Mouse (Mus musculus): ENCODE measurements around the gene Ust. TPM values are rescaled to one million over a fixed set of nuclear protein-coding genes. Genes with fewer than 3 reads are reported as not detected.

The Ust gene
- polyA plus RNA-seq, 1 experiment from 2014 or later, result 3.2 TPM

DNA sequence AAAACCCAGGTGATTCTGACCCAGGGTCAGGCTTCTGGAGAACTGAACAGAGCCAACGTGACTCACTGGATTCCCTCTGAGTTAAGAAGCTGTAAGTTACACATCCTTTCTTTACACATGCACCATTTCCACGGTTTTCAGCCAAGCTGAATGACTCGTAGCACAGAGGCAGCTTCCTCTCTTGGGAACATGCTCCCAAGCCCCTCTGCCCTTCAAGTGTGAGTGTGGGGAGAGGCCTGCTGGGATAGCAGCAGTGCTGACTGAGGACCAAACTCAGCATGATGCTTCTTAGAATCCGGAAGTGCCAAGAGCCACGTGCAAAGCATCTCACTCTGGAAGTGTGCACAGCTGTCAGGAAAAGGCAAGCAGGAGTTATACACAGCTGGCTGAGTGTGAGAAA lies 228.0 kb downstream of the Ust start:
- no peak overlapping the region for H3K4me3 ChIP-seq (ENCODE audit: low read depth, low read length)
- H3K4me1 ChIP-seq (replicated peaks; ENCODE audit: control insufficient read depth, insufficient read depth, low read length), result no peaks in the 10 kb centered on the region
- no peak overlapping the region for H3K4me2 ChIP-seq (replicated peaks; ENCODE audit: low read depth, low read length)
- ATAC-seq (ENCODE audit: low FRiP score), result no peak
- H3K36me3 ChIP-seq (ENCODE audit: control insufficient read depth, insufficient read depth, low read length), result no peaks in the 10 kb centered on the region
- WGBS, result 65% methylated on average over 5 of the region's 5 CpGs
- no peak for DNase-seq (ENCODE audit: low spot score)
- no peak overlapping the region for H3K9ac ChIP-seq (ENCODE audit: low read depth, low read length)
- no peak overlapping the region for H3K27ac ChIP-seq (ENCODE audit: low read depth, low read length)
- no peaks in the 10 kb centered on the region for H3K27me3 ChIP-seq (ENCODE audit: control insufficient read depth, insufficient read depth, low read length)
- no peaks in the 10 kb centered on the region for H3K9me3 ChIP-seq (ENCODE audit: control insufficient read depth, low read length)

DNA sequence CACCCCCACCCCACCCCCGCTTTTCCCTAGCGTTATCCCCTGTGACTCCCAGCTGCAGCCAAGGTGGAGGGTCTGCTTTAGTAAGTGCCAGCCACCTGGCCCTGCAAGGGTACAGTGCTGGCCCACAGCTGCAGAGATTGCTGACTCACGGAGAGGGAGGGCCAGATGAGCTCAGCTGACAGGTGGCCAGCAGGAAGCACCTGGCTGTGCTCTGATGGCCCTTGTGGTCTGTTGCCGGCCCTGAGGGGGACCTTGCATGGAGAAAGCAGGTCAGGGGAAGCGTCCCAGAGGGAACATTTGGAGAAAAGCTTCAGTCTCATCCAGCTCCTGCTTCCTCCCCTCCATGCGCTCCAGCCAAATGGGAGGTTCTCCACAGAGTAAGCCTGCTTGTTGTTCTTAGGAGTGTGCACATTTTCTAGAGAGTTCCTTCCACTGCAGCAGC lies 231.3 kb downstream of the Ust start:
- DNase-seq (ENCODE audit: low spot score), result no peak
- Histone ChIP-seq H3K9ac (ENCODE audit: low read depth, low read length) (no peak overlapping the region), H3K36me3 (ENCODE audit: control insufficient read depth, insufficient read depth, low read length) (no peaks in the 10 kb centered on the region), H3K27me3 (ENCODE audit: control insufficient read depth, insufficient read depth, low read length) (no peaks in the 10 kb centered on the region), H3K4me2 (replicated peaks; ENCODE audit: low read depth, low read length) (no peak overlapping the region), H3K4me3 (ENCODE audit: low read depth, low read length) (no peak overlapping the region), H3K9me3 (ENCODE audit: control insufficient read depth, low read length) (no peaks in the 10 kb centered on the region), H3K4me1 (replicated peaks; ENCODE audit: control insufficient read depth, insufficient read depth, low read length) (no peaks in the 10 kb centered on the region), H3K27ac (ENCODE audit: low read depth, low read length) (no peak overlapping the region)
- 24% methylated on average over 6 of the region's 6 CpGs for WGBS
- ATAC-seq (ENCODE audit: low FRiP score), result no peak

DNA sequence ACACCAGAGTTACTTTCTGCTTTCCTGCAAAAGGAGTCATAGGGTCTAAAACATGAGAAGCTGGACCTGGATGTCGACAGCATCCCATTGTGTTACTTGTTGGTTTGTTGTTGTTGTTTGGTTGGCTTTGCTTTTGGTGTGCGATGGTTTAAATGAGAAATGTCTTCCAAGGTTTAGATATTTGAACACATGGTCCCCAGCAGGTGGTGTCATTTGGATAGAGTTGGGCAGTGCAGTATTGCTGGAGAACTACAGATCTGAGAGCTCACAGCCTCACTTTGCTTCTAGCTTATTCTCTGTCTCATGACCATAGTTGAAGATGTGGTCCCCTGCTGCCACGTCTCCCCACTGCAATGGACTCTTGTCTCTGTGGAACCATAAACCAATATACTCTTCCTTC lies 234.6 kb downstream of the Ust start:
- H3K27me3 ChIP-seq (ENCODE audit: control insufficient read depth, insufficient read depth, low read length), result no peaks in the 10 kb centered on the region
- 89% methylated on average over 3 of the region's 3 CpGs for WGBS
- ATAC-seq (ENCODE audit: low FRiP score), result no peak

DNA sequence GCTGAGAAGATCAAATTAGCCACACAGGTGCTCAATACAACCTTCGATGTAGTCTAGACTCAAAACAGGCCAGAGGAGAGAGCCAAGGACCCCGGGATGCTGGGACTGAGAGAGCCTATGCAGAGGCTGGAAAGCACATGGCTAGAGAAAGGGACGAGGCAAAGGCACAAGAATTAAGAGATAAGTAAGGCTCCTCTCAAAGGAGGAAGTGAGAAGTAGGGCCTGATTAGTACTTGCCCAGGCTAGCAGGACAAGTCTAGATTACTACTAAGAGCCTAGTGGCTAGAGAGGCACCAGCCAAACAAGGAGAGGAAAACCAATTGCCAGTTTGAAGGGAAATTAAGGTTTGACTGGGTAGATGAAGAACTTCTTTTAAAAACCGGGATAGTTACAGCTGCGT lies 241.5 kb downstream of the Ust start:
- ATAC-seq (ENCODE audit: low FRiP score), result no peak
- WGBS, result 80% methylated on average over 5 of the region's 5 CpGs
- no peaks in the 10 kb centered on the region for H3K27me3 ChIP-seq (ENCODE audit: control insufficient read depth, insufficient read depth, low read length)
- no peak overlapping the region for H3K9ac ChIP-seq (ENCODE audit: low read depth, low read length)
- H3K4me1 ChIP-seq (replicated peaks; ENCODE audit: control insufficient read depth, insufficient read depth, low read length), result no peaks in the 10 kb centered on the region
- no peak for DNase-seq (ENCODE audit: low spot score)
- no peak overlapping the region for H3K4me2 ChIP-seq (replicated peaks; ENCODE audit: low read depth, low read length)
- no peaks in the 10 kb centered on the region for H3K36me3 ChIP-seq (ENCODE audit: control insufficient read depth, insufficient read depth, low read length)
- no peak overlapping the region for H3K4me3 ChIP-seq (ENCODE audit: low read depth, low read length)
- no peaks in the 10 kb centered on the region for H3K9me3 ChIP-seq (ENCODE audit: control insufficient read depth, low read length)
- H3K27ac ChIP-seq (ENCODE audit: low read depth, low read length), result no peak overlapping the region

More for the DNA sequence above, 234.6 kb downstream of the Ust start:
- DNase-seq (ENCODE audit: low spot score), result no peak
- H3K4me2 ChIP-seq (replicated peaks; ENCODE audit: low read depth, low read length), result no peak overlapping the region
- no peaks in the 10 kb centered on the region for H3K9me3 ChIP-seq (ENCODE audit: control insufficient read depth, low read length)
- H3K36me3 ChIP-seq (ENCODE audit: control insufficient read depth, insufficient read depth, low read length), result no peaks in the 10 kb centered on the region
- no peak overlapping the region for H3K9ac ChIP-seq (ENCODE audit: low read depth, low read length)
- H3K4me3 ChIP-seq (ENCODE audit: low read depth, low read length), result no peak overlapping the region
- H3K4me1 ChIP-seq (replicated peaks; ENCODE audit: control insufficient read depth, insufficient read depth, low read length), result no peaks in the 10 kb centered on the region
- H3K27ac ChIP-seq (ENCODE audit: low read depth, low read length), result no peak overlapping the region

DNA sequence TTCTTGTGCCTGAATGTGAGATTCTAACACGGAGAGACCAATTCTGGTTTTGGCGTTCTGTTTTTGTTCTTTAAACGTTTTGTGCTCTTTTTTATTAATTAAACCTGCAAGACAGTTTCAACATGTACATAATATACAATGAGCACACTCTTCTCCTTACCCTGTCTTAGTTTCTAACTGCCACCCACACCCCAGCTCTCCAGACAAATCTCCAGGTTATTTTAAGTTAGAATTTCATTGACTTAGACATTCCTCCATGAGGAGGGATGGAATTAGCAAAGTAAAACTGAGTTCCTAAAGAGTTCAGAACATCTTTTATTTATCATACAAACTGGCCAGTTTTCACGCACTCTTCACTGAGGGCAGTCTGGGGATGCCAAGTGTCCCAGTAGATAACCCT lies 248.9 kb downstream of the Ust start:
- H3K4me3 ChIP-seq (ENCODE audit: low read depth, low read length), result no peak overlapping the region
- no peaks in the 10 kb centered on the region for H3K27me3 ChIP-seq (ENCODE audit: control insufficient read depth, insufficient read depth, low read length)
- H3K36me3 ChIP-seq (ENCODE audit: control insufficient read depth, insufficient read depth, low read length), result no peaks in the 10 kb centered on the region
- 90% methylated on average over 4 of the region's 4 CpGs for WGBS
- H3K27ac ChIP-seq (ENCODE audit: low read depth, low read length), result no peak overlapping the region
- no peak for DNase-seq (ENCODE audit: low spot score)
- no peak overlapping the region for H3K4me2 ChIP-seq (replicated peaks; ENCODE audit: low read depth, low read length)
- H3K4me1 ChIP-seq (replicated peaks; ENCODE audit: control insufficient read depth, insufficient read depth, low read length), result no peaks in the 10 kb centered on the region
- no peak overlapping the region for H3K9ac ChIP-seq (ENCODE audit: low read depth, low read length)
- no peak for ATAC-seq (ENCODE audit: low FRiP score)
- no peaks in the 10 kb centered on the region for H3K9me3 ChIP-seq (ENCODE audit: control insufficient read depth, low read length)

DNA sequence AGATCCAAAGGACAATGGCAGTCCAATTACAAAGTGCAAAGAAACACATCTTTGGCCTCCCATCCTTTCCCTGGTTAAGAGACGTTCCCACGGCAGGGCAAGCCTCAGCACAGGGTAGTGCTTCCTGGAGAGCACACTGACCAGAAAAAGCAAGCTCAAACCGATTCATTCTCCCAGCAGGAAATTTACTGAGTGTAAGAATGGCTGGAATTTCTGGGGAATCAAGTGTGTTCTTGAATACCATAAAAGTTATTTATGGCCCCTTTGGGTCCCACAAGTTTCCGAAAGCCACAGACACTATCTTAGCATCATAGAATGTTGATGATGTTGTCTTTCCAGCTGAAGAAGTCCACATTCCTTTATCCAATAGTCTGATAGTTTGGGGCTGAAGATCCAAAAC lies 258.9 kb downstream of the Ust start:
- Histone ChIP-seq H3K4me2 (replicated peaks; ENCODE audit: low read depth, low read length) (no peak overlapping the region), H3K27me3 (ENCODE audit: control insufficient read depth, insufficient read depth, low read length) (no peaks in the 10 kb centered on the region), H3K4me1 (replicated peaks; ENCODE audit: control insufficient read depth, insufficient read depth, low read length) (no peaks in the 10 kb centered on the region), H3K4me3 (ENCODE audit: low read depth, low read length) (no peak overlapping the region), H3K36me3 (ENCODE audit: control insufficient read depth, insufficient read depth, low read length) (no peaks in the 10 kb centered on the region), H3K27ac (ENCODE audit: low read depth, low read length) (no peak overlapping the region), H3K9me3 (ENCODE audit: control insufficient read depth, low read length) (no peaks in the 10 kb centered on the region), H3K9ac (ENCODE audit: low read depth, low read length) (no peak overlapping the region)
- DNase-seq (ENCODE audit: low spot score), result no peak
- no peak for ATAC-seq (ENCODE audit: low FRiP score)
- WGBS, result 50% methylated on average over 4 of the region's 4 CpGs

DNA sequence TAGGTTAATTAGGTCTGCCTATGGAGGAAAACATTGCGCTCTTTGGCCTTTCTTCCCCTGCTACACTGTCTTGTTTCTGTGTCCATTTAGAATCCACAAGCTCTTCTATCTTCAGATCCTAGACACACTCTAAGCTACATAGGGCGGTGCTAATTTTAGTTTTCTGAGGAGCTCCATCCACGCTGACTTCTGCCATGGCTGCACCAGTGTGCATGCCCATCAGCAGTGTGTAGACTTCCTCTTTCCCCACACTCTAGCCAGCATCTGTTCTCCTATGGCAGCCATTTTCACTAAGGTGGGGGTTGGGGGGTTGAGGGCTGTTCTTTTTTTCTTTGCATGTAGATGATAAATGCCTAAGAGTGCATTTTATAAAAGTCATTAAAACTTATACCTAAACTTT lies 268.6 kb downstream of the Ust start:
- Histone ChIP-seq H3K4me3 (ENCODE audit: low read depth, low read length) (no peak overlapping the region), H3K27ac (ENCODE audit: low read depth, low read length) (no peak overlapping the region), H3K4me2 (replicated peaks; ENCODE audit: low read depth, low read length) (no peak overlapping the region), H3K36me3 (ENCODE audit: control insufficient read depth, insufficient read depth, low read length) (no peaks in the 10 kb centered on the region), H3K9ac (ENCODE audit: low read depth, low read length) (no peak overlapping the region), H3K9me3 (ENCODE audit: control insufficient read depth, low read length) (no peaks in the 10 kb centered on the region), H3K4me1 (replicated peaks; ENCODE audit: control insufficient read depth, insufficient read depth, low read length) (no peaks in the 10 kb centered on the region), H3K27me3 (ENCODE audit: control insufficient read depth, insufficient read depth, low read length) (no peaks in the 10 kb centered on the region)
- DNase-seq (ENCODE audit: low spot score) (no peak), ATAC-seq (ENCODE audit: low FRiP score) (no peak)
- 92% methylated on average over 3 of the region's 3 CpGs for WGBS

DNA sequence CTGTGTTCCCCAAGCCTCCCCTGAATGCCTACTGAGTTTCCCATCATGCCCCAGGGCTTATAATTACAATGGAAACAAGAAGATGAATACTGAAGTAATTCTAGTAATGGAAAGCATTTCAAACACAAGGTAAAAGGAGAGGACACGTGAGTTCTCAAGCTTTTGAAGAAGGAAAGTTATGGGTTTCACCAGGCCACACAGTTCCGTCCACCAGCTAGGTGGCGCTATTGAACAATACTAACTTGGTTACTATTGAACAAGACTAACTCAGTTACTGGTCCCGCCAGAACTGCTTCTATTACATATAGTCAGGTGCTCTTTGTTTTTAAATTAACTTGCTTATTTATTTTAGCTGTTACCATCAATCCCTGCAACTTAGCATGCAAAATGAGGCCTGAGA lies 276.3 kb downstream of the Ust start:
- DNase-seq (ENCODE audit: low spot score), result peak; percentile 70
- H3K9ac ChIP-seq (ENCODE audit: low read depth, low read length), result no peak overlapping the region
- no peaks in the 10 kb centered on the region for H3K9me3 ChIP-seq (ENCODE audit: control insufficient read depth, low read length)
- H3K4me2 ChIP-seq (replicated peaks; ENCODE audit: low read depth, low read length), result no peak overlapping the region
- ATAC-seq (ENCODE audit: low FRiP score), result no peak
- no peak overlapping the region for H3K4me3 ChIP-seq (ENCODE audit: low read depth, low read length)
- no peaks in the 10 kb centered on the region for H3K4me1 ChIP-seq (replicated peaks; ENCODE audit: control insufficient read depth, insufficient read depth, low read length)
- H3K36me3 ChIP-seq (ENCODE audit: control insufficient read depth, insufficient read depth, low read length), result no peaks in the 10 kb centered on the region
- no peaks in the 10 kb centered on the region for H3K27me3 ChIP-seq (ENCODE audit: control insufficient read depth, insufficient read depth, low read length)
- H3K27ac ChIP-seq (ENCODE audit: low read depth, low read length), result no peak overlapping the region
- WGBS, result 13% methylated on average over 4 of the region's 4 CpGs

DNA sequence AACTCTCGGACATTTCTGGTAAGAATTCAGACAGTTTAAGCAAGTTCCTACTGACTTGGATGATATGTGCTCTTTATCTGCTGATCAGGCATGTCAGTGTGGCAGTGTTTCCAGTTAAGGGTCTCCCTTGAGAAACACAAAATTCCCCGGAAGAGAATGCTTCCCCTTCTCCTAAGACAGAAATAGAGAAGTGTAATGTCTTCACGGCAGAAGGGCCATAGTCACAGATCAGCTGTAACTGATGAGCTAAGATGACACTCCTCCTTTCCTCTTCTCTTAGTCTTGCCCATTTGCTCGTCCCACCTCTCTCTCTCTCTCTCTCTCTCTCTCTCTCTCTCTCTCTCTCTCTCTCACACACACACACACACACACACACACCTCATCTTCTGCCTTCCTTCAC lies 277.9 kb downstream of the Ust start:
- no peak overlapping the region for H3K27ac ChIP-seq (ENCODE audit: low read depth, low read length)
- no peaks in the 10 kb centered on the region for H3K36me3 ChIP-seq (ENCODE audit: control insufficient read depth, insufficient read depth, low read length)
- H3K4me1 ChIP-seq (replicated peaks; ENCODE audit: control insufficient read depth, insufficient read depth, low read length), result no peaks in the 10 kb centered on the region
- no peaks in the 10 kb centered on the region for H3K27me3 ChIP-seq (ENCODE audit: control insufficient read depth, insufficient read depth, low read length)
- no peaks in the 10 kb centered on the region for H3K9me3 ChIP-seq (ENCODE audit: control insufficient read depth, low read length)
- DNase-seq (ENCODE audit: low spot score) (no peak), ATAC-seq (ENCODE audit: low FRiP score) (no peak)
- H3K4me3 ChIP-seq (ENCODE audit: low read depth, low read length), result no peak overlapping the region
- WGBS, result 67% methylated on average over 4 of the region's 4 CpGs
- H3K9ac ChIP-seq (ENCODE audit: low read depth, low read length), result no peak overlapping the region
- H3K4me2 ChIP-seq (replicated peaks; ENCODE audit: low read depth, low read length), result no peak overlapping the region

All from hindbrain, embryonic 11.5 days (tissue).